Mouse (Mus musculus): Measurements from ENCODE around the gene Sf3a1.

DNA sequence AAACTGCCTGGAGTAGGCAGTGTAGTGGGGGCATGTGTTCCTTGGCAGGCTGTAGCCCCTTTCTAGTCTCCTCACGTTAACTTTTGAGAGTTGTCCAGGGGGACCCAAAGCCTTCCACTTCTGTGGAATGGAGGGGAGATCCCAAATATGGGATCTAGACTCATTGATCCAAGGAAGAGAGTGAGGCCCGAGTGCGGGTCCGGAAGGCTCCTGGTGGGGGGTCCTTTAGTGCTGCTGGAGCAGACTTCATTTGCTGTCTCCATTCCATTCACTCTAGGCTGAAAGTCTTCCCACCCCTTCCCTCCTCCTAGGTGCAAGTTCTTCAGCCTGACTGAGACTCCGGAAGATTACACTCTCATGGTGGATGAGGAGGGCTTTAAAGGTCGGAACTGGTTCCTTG lies 58.5 kb downstream of the Sf3a1 start:
- no peak for TF ChIP-seq CTCF (IDR thresholded peaks at IDR 0.05; ENCODE audit: insufficient read depth, low read depth, low read length)
- no peak for TF ChIP-seq POLR2A (IDR thresholded peaks at IDR 0.05; ENCODE audit: insufficient read depth, low read depth, low read length)

All from olfactory bulb, adult 2 months (tissue).